Mouse (Mus musculus): Measurements from ENCODE around the gene St5. TPM values are rescaled to one million over a fixed set of nuclear protein-coding genes. Genes with fewer than 3 reads are reported as not detected.

Gene St5
- polyA plus RNA-seq, 2 experiments, result 45.0 to 56.3 TPM

DNA sequence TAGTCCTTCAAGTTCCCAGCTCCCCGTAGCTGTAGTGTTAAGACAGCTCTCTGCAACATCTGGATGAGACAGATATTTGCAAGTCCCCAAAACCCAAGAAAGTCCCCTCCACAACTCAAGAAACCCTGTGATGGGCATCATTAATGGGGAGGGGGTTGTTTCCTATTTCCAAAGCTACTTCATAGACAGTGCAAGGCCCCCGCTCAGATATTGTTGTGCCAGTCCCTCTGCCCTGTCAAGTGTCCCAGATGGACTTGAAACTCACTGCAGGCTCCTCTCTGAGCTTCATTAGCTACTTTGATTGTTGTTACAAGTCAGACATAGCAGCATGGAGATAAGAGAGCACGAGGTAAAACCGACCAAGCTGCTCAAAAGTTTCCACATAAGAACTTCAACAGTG lies 87.8 kb downstream of the St5 start:
- H3K27ac ChIP-seq (replicated peaks; ENCODE audit: low read depth, low read length), result peak overlapping the region; percentile 81
- peaks cover 35% of the 10 kb centered on the region for H3K4me1 ChIP-seq (ENCODE audit: control insufficient read depth, insufficient read depth, low read length)
- H3K4me2 ChIP-seq (replicated peaks; ENCODE audit: low read depth, low read length, severe bottlenecking), result peak overlapping the region; percentile 57
- 0 out of 2 replicates have a peak overlapping the region, but pooled peaks have one; percentile 13 for H3K9ac ChIP-seq (ENCODE audit: low read depth, low read length, severe bottlenecking)
- H3K36me3 ChIP-seq (ENCODE audit: control insufficient read depth, insufficient read depth, low read length), result peaks cover 9% of the 10 kb centered on the region; the same call in 1 of the 2 replicates
- no peak for ATAC-seq (ENCODE audit: low FRiP score, low read depth)
- 45% methylated on average over 4 of the region's 4 CpGs for WGBS
- no peak for DNase-seq (ENCODE audit: low spot score)
- no peak for TF ChIP-seq POLR2A (IDR thresholded peaks at IDR 0.05; ENCODE audit: borderline replicate concordance, extremely low read depth, insufficient read depth, insufficient read length)
- no peaks in the 10 kb centered on the region for H3K9me3 ChIP-seq (ENCODE audit: control insufficient read depth, low read length)
- peak overlapping the region; percentile 30 for H3K4me3 ChIP-seq (replicated peaks; ENCODE audit: low read length)
- H3K27me3 ChIP-seq (ENCODE audit: control insufficient read depth, insufficient read depth, low read length), result no peaks in the 10 kb centered on the region

DNA sequence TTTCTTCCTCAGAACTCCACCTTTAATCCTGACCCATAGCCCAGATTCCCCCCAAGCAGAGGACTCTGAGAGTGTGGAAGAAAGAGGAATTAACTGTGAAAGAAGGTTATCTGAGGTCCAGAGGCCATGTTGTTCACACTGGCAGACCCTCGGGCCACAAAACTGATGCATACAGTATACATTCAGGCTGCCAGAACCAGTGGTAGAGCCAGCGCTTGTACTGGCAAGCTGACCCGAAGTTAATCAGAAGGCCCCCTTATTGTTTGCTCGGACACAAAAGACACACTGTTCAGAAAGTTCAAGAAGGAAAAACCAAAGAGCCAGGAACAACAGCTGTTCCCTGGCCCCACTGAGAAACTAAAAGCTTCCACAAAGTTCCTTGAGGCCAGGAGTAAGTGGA lies 88.5 kb downstream of the St5 start:
- peaks cover 35% of the 10 kb centered on the region for H3K4me1 ChIP-seq (ENCODE audit: control insufficient read depth, insufficient read depth, low read length)
- H3K27me3 ChIP-seq (ENCODE audit: control insufficient read depth, insufficient read depth, low read length), result no peaks in the 10 kb centered on the region
- no peak for TF ChIP-seq POLR2A (IDR thresholded peaks at IDR 0.05; ENCODE audit: borderline replicate concordance, extremely low read depth, insufficient read depth, insufficient read length)
- peak overlapping the region; percentile 30; the same call in 1 of the 2 replicates for H3K4me3 ChIP-seq (replicated peaks; ENCODE audit: low read length)
- DNase-seq (ENCODE audit: low spot score) (no peak), ATAC-seq (ENCODE audit: low FRiP score, low read depth) (no peak)
- H3K27ac ChIP-seq (replicated peaks; ENCODE audit: low read depth, low read length), result no peak overlapping the region
- H3K9me3 ChIP-seq (ENCODE audit: control insufficient read depth, low read length), result no peaks in the 10 kb centered on the region
- 76% methylated on average over 4 of the region's 4 CpGs for WGBS
- peaks cover 9% of the 10 kb centered on the region; the same call in 1 of the 2 replicates for H3K36me3 ChIP-seq (ENCODE audit: control insufficient read depth, insufficient read depth, low read length)
- H3K9ac ChIP-seq (ENCODE audit: low read depth, low read length, severe bottlenecking), result 0 out of 2 replicates have a peak overlapping the region, but pooled peaks have one; percentile 13
- peak overlapping the region; percentile 57 for H3K4me2 ChIP-seq (replicated peaks; ENCODE audit: low read depth, low read length, severe bottlenecking)

DNA sequence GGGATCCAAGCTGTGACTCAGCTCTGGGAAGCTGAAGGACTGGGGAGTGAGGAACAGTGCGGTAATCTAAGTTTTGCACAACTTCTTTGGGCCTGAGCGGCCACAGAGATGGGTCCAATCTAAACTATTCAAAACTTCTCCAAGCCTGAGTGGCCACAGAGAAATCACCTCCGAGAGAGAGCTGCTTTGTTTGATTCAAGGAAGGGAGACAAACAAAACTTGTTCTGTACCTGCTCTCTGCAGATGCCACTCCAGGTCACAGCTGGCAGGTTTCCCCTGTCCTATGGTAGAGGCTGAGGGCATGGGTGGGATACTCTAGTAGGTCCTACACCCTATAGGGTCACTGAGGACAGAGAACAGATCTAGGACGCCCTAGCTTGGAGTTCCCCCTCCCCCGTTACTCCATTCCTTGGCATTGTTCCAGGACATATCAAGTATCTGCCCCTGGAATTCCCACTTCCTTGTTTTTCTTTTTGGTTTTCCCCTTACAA lies 89.8 kb downstream of the St5 start:
- Histone ChIP-seq H3K27ac (replicated peaks; ENCODE audit: low read depth, low read length) (no peak overlapping the region; the same call in 1 of the 2 replicates), H3K4me1 (ENCODE audit: control insufficient read depth, insufficient read depth, low read length) (peaks cover 35% of the 10 kb centered on the region), H3K4me3 (replicated peaks; ENCODE audit: low read length) (no peak overlapping the region), H3K9me3 (ENCODE audit: control insufficient read depth, low read length) (no peaks in the 10 kb centered on the region), H3K27me3 (ENCODE audit: control insufficient read depth, insufficient read depth, low read length) (no peaks in the 10 kb centered on the region), H3K4me2 (replicated peaks; ENCODE audit: low read depth, low read length, severe bottlenecking) (no peak overlapping the region), H3K36me3 (ENCODE audit: control insufficient read depth, insufficient read depth, low read length) (peaks cover 9% of the 10 kb centered on the region; the same call in 1 of the 2 replicates), H3K9ac (ENCODE audit: low read depth, low read length, severe bottlenecking) (no peak overlapping the region)
- peak; percentile 32 for DNase-seq (ENCODE audit: low spot score)
- ATAC-seq (ENCODE audit: low FRiP score, low read depth), result no peak
- TF ChIP-seq POLR2A (IDR thresholded peaks at IDR 0.05; ENCODE audit: borderline replicate concordance, extremely low read depth, insufficient read depth, insufficient read length), result no peak
- 61% methylated on average over 5 of the region's 5 CpGs for WGBS

DNA sequence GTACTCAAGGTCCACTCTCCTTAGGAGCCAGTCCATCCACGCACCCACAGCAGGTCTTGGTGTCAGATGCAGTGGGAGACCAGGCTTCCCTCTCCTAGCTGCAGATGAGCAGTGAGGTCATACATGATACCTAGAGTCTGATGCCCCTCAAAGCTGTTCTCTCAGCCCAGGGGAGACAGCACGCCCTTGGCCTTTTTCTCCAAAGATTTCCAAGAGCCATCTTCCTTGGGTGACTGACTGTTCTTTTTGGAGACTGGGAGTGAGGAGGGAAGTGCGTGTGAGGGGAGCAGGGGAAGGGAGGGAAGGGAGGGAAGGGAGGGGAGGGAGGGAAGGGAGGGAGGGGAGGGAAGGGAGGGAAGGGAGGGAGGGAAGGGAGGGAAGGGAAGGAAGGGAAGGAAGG lies 90.4 kb downstream of the St5 start:
- WGBS, result 91% methylated on average over 2 of the region's 3 CpGs
- H3K9ac ChIP-seq (ENCODE audit: low read depth, low read length, severe bottlenecking), result no peak overlapping the region
- TF ChIP-seq POLR2A (IDR thresholded peaks at IDR 0.05; ENCODE audit: borderline replicate concordance, extremely low read depth, insufficient read depth, insufficient read length), result no peak
- H3K4me1 ChIP-seq (ENCODE audit: control insufficient read depth, insufficient read depth, low read length), result peaks cover 35% of the 10 kb centered on the region
- H3K27ac ChIP-seq (replicated peaks; ENCODE audit: low read depth, low read length), result no peak overlapping the region
- DNase-seq (ENCODE audit: low spot score) (no peak), ATAC-seq (ENCODE audit: low FRiP score, low read depth) (no peak)
- no peak overlapping the region for H3K4me2 ChIP-seq (replicated peaks; ENCODE audit: low read depth, low read length, severe bottlenecking)
- no peaks in the 10 kb centered on the region for H3K9me3 ChIP-seq (ENCODE audit: control insufficient read depth, low read length)
- H3K27me3 ChIP-seq (ENCODE audit: control insufficient read depth, insufficient read depth, low read length), result no peaks in the 10 kb centered on the region
- peaks cover 9% of the 10 kb centered on the region; the same call in 1 of the 2 replicates for H3K36me3 ChIP-seq (ENCODE audit: control insufficient read depth, insufficient read depth, low read length)
- no peak overlapping the region for H3K4me3 ChIP-seq (replicated peaks; ENCODE audit: low read length)

DNA sequence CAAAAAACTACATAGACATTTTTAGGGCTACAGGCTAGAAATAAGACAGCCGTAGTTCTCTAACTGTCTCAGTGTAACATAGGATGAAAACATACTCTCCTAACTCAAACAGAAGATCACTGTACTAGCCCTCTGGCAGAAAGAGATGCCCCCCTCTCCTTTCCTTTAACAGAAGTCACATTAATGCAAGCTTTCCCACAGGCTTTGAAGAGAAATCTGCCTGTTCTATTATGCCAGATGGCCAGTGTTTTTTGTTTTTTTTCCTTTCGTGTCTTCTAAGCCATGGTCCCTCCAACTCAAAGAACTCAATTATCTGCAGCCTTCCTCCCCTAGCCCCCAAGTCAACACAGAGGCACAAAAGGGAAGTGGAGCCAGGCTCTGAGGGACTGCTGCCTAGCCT lies 90.9 kb downstream of the St5 start:
- H3K27ac ChIP-seq (replicated peaks; ENCODE audit: low read depth, low read length), result no peak overlapping the region
- peaks cover 35% of the 10 kb centered on the region for H3K4me1 ChIP-seq (ENCODE audit: control insufficient read depth, insufficient read depth, low read length)
- 65% methylated on average over 2 of the region's 2 CpGs for WGBS
- no peaks in the 10 kb centered on the region for H3K27me3 ChIP-seq (ENCODE audit: control insufficient read depth, insufficient read depth, low read length)
- H3K4me3 ChIP-seq (replicated peaks; ENCODE audit: low read length), result no peak overlapping the region
- no peak for ATAC-seq (ENCODE audit: low FRiP score, low read depth)
- no peak overlapping the region for H3K4me2 ChIP-seq (replicated peaks; ENCODE audit: low read depth, low read length, severe bottlenecking)
- no peak for DNase-seq (ENCODE audit: low spot score)
- H3K36me3 ChIP-seq (ENCODE audit: control insufficient read depth, insufficient read depth, low read length), result peaks cover 9% of the 10 kb centered on the region; the same call in 1 of the 2 replicates
- H3K9ac ChIP-seq (ENCODE audit: low read depth, low read length, severe bottlenecking), result no peak overlapping the region
- H3K9me3 ChIP-seq (ENCODE audit: control insufficient read depth, low read length), result no peaks in the 10 kb centered on the region
- no peak for TF ChIP-seq POLR2A (IDR thresholded peaks at IDR 0.05; ENCODE audit: borderline replicate concordance, extremely low read depth, insufficient read depth, insufficient read length)

All from limb, embryonic 14.5 days (tissue).